Mouse (Mus musculus): ENCODE data around the gene Alkbh6.

DNA sequence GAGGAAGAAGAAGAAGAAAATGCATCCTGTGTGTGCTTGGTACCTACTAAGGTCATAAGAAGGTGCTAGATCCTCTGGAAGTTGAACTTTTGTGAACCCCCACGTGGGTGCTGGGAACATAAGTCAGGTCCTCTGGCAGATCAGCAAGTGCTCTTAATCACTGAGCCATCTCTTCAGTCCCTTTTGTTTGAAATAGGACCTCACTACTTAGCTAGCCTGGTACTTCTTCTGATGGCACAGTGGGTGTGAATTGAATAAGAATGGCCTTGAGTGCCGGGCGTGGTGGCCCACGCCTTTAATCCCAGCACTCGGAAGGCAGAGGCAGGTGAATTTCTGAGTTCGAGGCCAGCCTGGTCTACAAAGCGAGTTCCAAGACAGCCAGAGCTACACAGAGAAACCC is 42.6 kb upstream of the Alkbh6 start:
- TF ChIP-seq TAL1 (IDR thresholded peaks at IDR 0.05; ENCODE audit: low read length) = no peak
- no peak for TF ChIP-seq CTCF (IDR thresholded peaks at IDR 0.05 in 2 of 3, conservative IDR thresholded peaks at IDR 0.05 in 1 of 3; ENCODE audit: control insufficient read depth in 1 of 3, insufficient read depth in 1 of 3, low read depth in 2 of 3, low read length in 3 of 3, poor library complexity in 1 of 3, severe bottlenecking in 1 of 3)
- TF ChIP-seq GABPA (IDR thresholded peaks at IDR 0.05; ENCODE audit: low read depth, low read length) = no peak
- TF ChIP-seq POLR2AphosphoS5 (IDR thresholded peaks at IDR 0.05; ENCODE audit: borderline replicate concordance, low read depth, low read length) = no peak

Measured in MEL (cell line).